Mouse (Mus musculus): Measurements from ENCODE around the gene Hspbap1.

DNA sequence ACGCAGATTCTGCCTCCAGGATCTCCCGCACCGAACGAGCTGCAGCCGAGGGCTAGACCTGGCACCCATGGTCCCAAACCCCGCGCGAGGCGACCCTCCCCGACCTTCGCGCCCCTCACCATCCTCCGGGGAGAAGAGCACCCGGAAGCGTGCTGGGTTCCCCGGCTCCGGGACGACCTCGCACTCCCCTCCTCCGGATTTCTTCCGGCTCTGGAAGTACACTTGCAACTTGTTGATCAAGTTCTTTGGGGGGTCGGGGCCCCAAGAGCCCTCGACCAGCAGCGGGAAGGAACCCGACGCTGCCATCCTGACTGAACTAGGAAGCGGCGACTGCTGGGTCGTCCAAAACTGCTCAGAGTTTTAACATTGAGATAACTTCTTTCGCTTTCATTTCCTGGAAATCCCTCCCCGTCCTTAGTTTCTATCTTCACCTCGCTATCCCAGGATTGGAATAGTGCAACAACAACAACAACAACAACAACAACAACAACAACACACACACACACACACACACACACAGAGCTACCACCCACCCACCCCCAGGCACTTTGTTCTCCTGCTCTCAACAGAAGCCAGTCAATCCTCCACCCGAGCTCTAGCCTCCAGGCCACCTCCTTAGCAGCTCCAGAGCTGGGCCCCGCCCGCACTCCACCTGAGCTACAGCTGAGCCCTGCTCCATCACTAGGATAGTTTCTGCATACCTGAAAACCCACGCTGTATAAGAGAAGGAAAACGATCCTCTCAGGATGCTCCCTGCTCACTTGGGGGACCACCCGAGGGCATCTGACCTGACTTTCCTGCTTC is 101.1 kb downstream of the Hspbap1 start, which contains the start of gene Parp14:
- TF ChIP-seq CTCF (IDR thresholded peaks at IDR 0.05) (no peak), EP300 (IDR thresholded peaks at IDR 0.05; ENCODE audit: insufficient read depth, low read depth, low read length) (no peak)

Data from heart, adult 2 months (tissue).